Mouse (Mus musculus) left cerebral cortex, adult 9 months (tissue): ENCODE data around the gene Cd93.
A peak's percentile ranks its signal among the peaks of the same experiment; 100 is the strongest.

Experiments
- DNase-seq, 2 experiments: peaks; one replicate each; pipeline ENCODE4 v3.0.0; 2022; ENCODE audit warnings: low spot score in 2 of 2

Gene Cd93

GRCm38 (mm10) chr2:148443249-148443958 is at the start of gene Cd93:
Gene Cd93 (minus strand): TSS chr2:148443563.
- no peak for DNase-seq

GRCm38 (mm10) chr2:148492108-148492507 is 48.7 kb upstream of the Cd93 start:
- DNase-seq: peak in 1 of 2 experiments; percentile 9

- DNase-seq: no peak
Observed at GRCm38 (mm10) chr2:148490150-148490549, 46.8 kb upstream of the Cd93 start.

GRCm38 (mm10) chr2:148488885-148489284 is 45.5 kb upstream of the Cd93 start:
- DNase-seq: no peak

- no peak for DNase-seq
Observed at GRCm38 (mm10) chr2:148485576-148485975, 42.2 kb upstream of the Cd93 start.

- no peak for DNase-seq
Observed at GRCm38 (mm10) chr2:148480376-148480775, 37.0 kb upstream of the Cd93 start.

GRCm38 (mm10) chr2:148478141-148478701 is 34.9 kb upstream of the Cd93 start:
- DNase-seq: no peak

GRCm38 (mm10) chr2:148477346-148477745 is 34.0 kb upstream of the Cd93 start:
- no peak for DNase-seq

GRCm38 (mm10) chr2:148476576-148476975 is 33.2 kb upstream of the Cd93 start:
- DNase-seq: no peak

GRCm38 (mm10) chr2:148475879-148476495 is 32.6 kb upstream of the Cd93 start:
- no peak for DNase-seq

- DNase-seq: no peak
Observed at GRCm38 (mm10) chr2:148469341-148470238, 26.2 kb upstream of the Cd93 start.

GRCm38 (mm10) chr2:148467921-148468440 is 24.6 kb upstream of the Cd93 start:
- DNase-seq: no peak

- DNase-seq: no peak
Observed at GRCm38 (mm10) chr2:148455341-148455740, 12.0 kb upstream of the Cd93 start.

- DNase-seq: no peak
Observed at GRCm38 (mm10) chr2:148454014-148454542, 10.7 kb upstream of the Cd93 start.

- no peak for DNase-seq
Observed at GRCm38 (mm10) chr2:148453061-148453460, 9.7 kb upstream of the Cd93 start.

- no peak for DNase-seq
Observed at GRCm38 (mm10) chr2:148451498-148451897, 8.1 kb upstream of the Cd93 start.

- no peak for DNase-seq
Observed at GRCm38 (mm10) chr2:148450616-148451015, 7.3 kb upstream of the Cd93 start.

- no peak for DNase-seq
Observed at GRCm38 (mm10) chr2:148449659-148450058, 6.3 kb upstream of the Cd93 start.

- DNase-seq: no peak
Observed at GRCm38 (mm10) chr2:148446446-148446845, 3.1 kb upstream of the Cd93 start.

- no peak for DNase-seq
Observed at GRCm38 (mm10) chr2:148445616-148446015, 2.3 kb upstream of the Cd93 start.

GRCm38 (mm10) chr2:148444472-148444871 is 1.1 kb upstream of the Cd93 start:
- no peak for DNase-seq

- DNase-seq: no peak
Observed at GRCm38 (mm10) chr2:148442710-148443109, 653 bp downstream of the Cd93 start.
